Mouse (Mus musculus) limb, embryonic 10.5 days (tissue): ENCODE results near the gene Runx1. TPM values are rescaled to one million over a fixed set of nuclear protein-coding genes. Genes with fewer than 3 reads are reported as not detected.

Experiments
- DNase-seq: peaks from one replicate; pipeline ENCODE4 v3.0.0-alpha.2; 2017; ENCODE audit warnings: low spot score
- H3K27ac ChIP-seq: fragments of 300-500 bp; sonication (generic); 2 replicates; pipeline ENCODE4 v1.5.1; 2016; ENCODE audit warnings: mild to moderate bottlenecking
- H3K27me3 ChIP-seq: fragments of 300-500 bp; sonication (generic); 2 replicates; pipeline ENCODE4 v1.6.1; 2016; ENCODE audit warnings: low read depth, mild to moderate bottlenecking; ENCODE audit not compliant: poor library complexity, severe bottlenecking
- H3K36me3 ChIP-seq: fragments of 300-500 bp; sonication (generic); 2 replicates; pipeline ENCODE4 v1.6.1; 2016; ENCODE audit warnings: mild to moderate bottlenecking, moderate library complexity
- H3K4me1 ChIP-seq: fragments of 300-500 bp; sonication (generic); 2 replicates; pipeline ENCODE4 v1.6.1; 2016
- H3K4me3 ChIP-seq: fragments of 300-500 bp; sonication (generic); 2 replicates; pipeline ENCODE4 v1.5.1; 2016; ENCODE audit warnings: mild to moderate bottlenecking, moderate library complexity
- H3K9me3 ChIP-seq: fragments of 300-500 bp; sonication (generic); replicated peaks from 2 replicates; pipeline ENCODE4 v1.6.1; 2016; ENCODE audit warnings: mild to moderate bottlenecking
- WGBS: fragments of 180-500 bp; shearing (Covaris S2); methylation state at CpG from one replicate; pipeline ENCODE4 v1.1.7; 2016; 5-methylcytosine and 5-hydroxymethylcytosine counted together
- polyA plus RNA-seq: library from polyadenylated mRNA; unstranded; fragments of >200 nt; fragmentation: Nextera tagmentation; extraction: Ambion mirVana; gene quantifications from 2 replicates; pipeline ENCODE4 v1.2.1, GENCODE M21; 2016

Runx1 gene
- polyA plus RNA-seq, 1 experiment from 2014 or later, result 1.2 TPM

GRCm38 (mm10) chr16:92803076-92803580 lies 22.8 kb downstream of the Runx1 start:
- H3K27me3 ChIP-seq, result 0 out of 2 replicates have a peak, but pooled peaks cover 7% of the 10 kb centered on the region
- H3K4me1 ChIP-seq, result 0 out of 2 replicates have a peak, but pooled peaks cover 4% of the 10 kb centered on the region
- no peak overlapping the region for H3K4me3 ChIP-seq
- H3K36me3 ChIP-seq, result no peaks in the 10 kb centered on the region
- no peak for DNase-seq
- H3K9me3 ChIP-seq, result no peaks in the 10 kb centered on the region
- 91% methylated on average over 7 of the region's 7 CpGs for WGBS
- H3K27ac ChIP-seq, result no peak overlapping the region

GRCm38 (mm10) chr16:92801567-92801966 lies 24.4 kb downstream of the Runx1 start:
- WGBS, result 68% methylated on average over 12 of the region's 12 CpGs
- Histone ChIP-seq H3K4me1 (0 out of 2 replicates have a peak, but pooled peaks cover 4% of the 10 kb centered on the region), H3K9me3 (no peaks in the 10 kb centered on the region), H3K36me3 (no peaks in the 10 kb centered on the region), H3K4me3 (no peak overlapping the region), H3K27me3 (0 out of 2 replicates have a peak, but pooled peaks cover 7% of the 10 kb centered on the region), H3K27ac (0 out of 2 replicates have a peak overlapping the region, but pooled peaks have one; percentile 42)
- DNase-seq, result no peak

- no peaks in the 10 kb centered on the region for H3K9me3 ChIP-seq
- no peaks in the 10 kb centered on the region for H3K36me3 ChIP-seq
- WGBS, result 91% methylated on average over 5 of the region's 5 CpGs
- 0 out of 2 replicates have a peak, but pooled peaks cover 4% of the 10 kb centered on the region for H3K4me1 ChIP-seq
- 0 out of 2 replicates have a peak, but pooled peaks cover 7% of the 10 kb centered on the region for H3K27me3 ChIP-seq
- H3K4me3 ChIP-seq, result no peak overlapping the region
- no peak overlapping the region for H3K27ac ChIP-seq
- DNase-seq, result no peak
These were observed 25.1 kb downstream of the Runx1 start for GRCm38 (mm10) chr16:92800845-92801244.

GRCm38 (mm10) chr16:92799940-92800339 lies 26.0 kb downstream of the Runx1 start:
- Histone ChIP-seq H3K36me3 (no peaks in the 10 kb centered on the region), H3K27ac (no peak overlapping the region), H3K4me3 (no peak overlapping the region), H3K27me3 (0 out of 2 replicates have a peak, but pooled peaks cover 7% of the 10 kb centered on the region), H3K4me1 (0 out of 2 replicates have a peak, but pooled peaks cover 4% of the 10 kb centered on the region), H3K9me3 (no peaks in the 10 kb centered on the region)
- 93% methylated on average over 7 of the region's 7 CpGs for WGBS
- no peak for DNase-seq

- peaks cover 6% of the 10 kb centered on the region for H3K4me1 ChIP-seq
- 0 out of 2 replicates have a peak, but pooled peaks cover 7% of the 10 kb centered on the region for H3K27me3 ChIP-seq
- H3K27ac ChIP-seq, result no peak overlapping the region
- no peaks in the 10 kb centered on the region for H3K36me3 ChIP-seq
- no peaks in the 10 kb centered on the region for H3K9me3 ChIP-seq
- 39% methylated on average over 6 of the region's 6 CpGs for WGBS
- no peak for DNase-seq
- no peak overlapping the region for H3K4me3 ChIP-seq
These were observed 31.8 kb downstream of the Runx1 start for GRCm38 (mm10) chr16:92794197-92794596.

GRCm38 (mm10) chr16:92793741-92794140 lies 32.2 kb downstream of the Runx1 start:
- no peak overlapping the region for H3K4me3 ChIP-seq
- H3K9me3 ChIP-seq, result no peaks in the 10 kb centered on the region
- peaks cover 6% of the 10 kb centered on the region for H3K4me1 ChIP-seq
- no peak for DNase-seq
- 78% methylated on average over 8 of the region's 8 CpGs for WGBS
- H3K36me3 ChIP-seq, result no peaks in the 10 kb centered on the region
- 0 out of 2 replicates have a peak, but pooled peaks cover 5% of the 10 kb centered on the region for H3K27me3 ChIP-seq
- no peak overlapping the region for H3K27ac ChIP-seq

- no peak for DNase-seq
- 0 out of 2 replicates have a peak, but pooled peaks cover 3% of the 10 kb centered on the region for H3K27me3 ChIP-seq
- no peak overlapping the region for H3K4me3 ChIP-seq
- no peaks in the 10 kb centered on the region for H3K36me3 ChIP-seq
- H3K27ac ChIP-seq, result no peak overlapping the region
- 91% methylated on average over 4 of the region's 4 CpGs for WGBS
- no peaks in the 10 kb centered on the region for H3K9me3 ChIP-seq
- H3K4me1 ChIP-seq, result peaks cover 6% of the 10 kb centered on the region
These were observed 33.0 kb downstream of the Runx1 start for GRCm38 (mm10) chr16:92792905-92793304.

- Histone ChIP-seq H3K4me1 (peaks cover 6% of the 10 kb centered on the region), H3K36me3 (no peaks in the 10 kb centered on the region), H3K27ac (no peak overlapping the region), H3K9me3 (no peaks in the 10 kb centered on the region), H3K27me3 (peaks cover 7% of the 10 kb centered on the region; the same call in 1 of the 2 replicates), H3K4me3 (no peak overlapping the region)
- no peak for DNase-seq
- 79% methylated on average over 6 of the region's 6 CpGs for WGBS
These were observed 35.3 kb downstream of the Runx1 start for GRCm38 (mm10) chr16:92790601-92791000.

GRCm38 (mm10) chr16:92789840-92790239 lies 36.1 kb downstream of the Runx1 start:
- H3K4me3 ChIP-seq, result no peak overlapping the region
- no peaks in the 10 kb centered on the region for H3K36me3 ChIP-seq
- peaks cover 6% of the 10 kb centered on the region for H3K4me1 ChIP-seq
- H3K9me3 ChIP-seq, result no peaks in the 10 kb centered on the region
- no peak overlapping the region for H3K27ac ChIP-seq
- no peak for DNase-seq
- WGBS, result 89% methylated on average over 4 of the region's 4 CpGs
- H3K27me3 ChIP-seq, result peaks cover 10% of the 10 kb centered on the region; the same call in 1 of the 2 replicates

- H3K4me1 ChIP-seq, result peaks cover 9% of the 10 kb centered on the region
- H3K36me3 ChIP-seq, result no peaks in the 10 kb centered on the region
- no peak overlapping the region for H3K27ac ChIP-seq
- no peak overlapping the region for H3K4me3 ChIP-seq
- H3K27me3 ChIP-seq, result peaks cover 12% of the 10 kb centered on the region; the same call in 1 of the 2 replicates
- 77% methylated on average over 11 of the region's 11 CpGs for WGBS
- no peaks in the 10 kb centered on the region for H3K9me3 ChIP-seq
- no peak for DNase-seq
These were observed 37.5 kb downstream of the Runx1 start for GRCm38 (mm10) chr16:92788446-92788845.

- DNase-seq, result no peak
- Histone ChIP-seq H3K36me3 (no peaks in the 10 kb centered on the region), H3K4me1 (peaks cover 14% of the 10 kb centered on the region), H3K27me3 (peaks cover 19% of the 10 kb centered on the region), H3K4me3 (no peak overlapping the region), H3K9me3 (no peaks in the 10 kb centered on the region), H3K27ac (no peak overlapping the region)
- 58% methylated on average over 5 of the region's 5 CpGs for WGBS
These were observed 39.0 kb downstream of the Runx1 start for GRCm38 (mm10) chr16:92786883-92787321.

- no peak overlapping the region for H3K27ac ChIP-seq
- H3K9me3 ChIP-seq, result no peaks in the 10 kb centered on the region
- no peaks in the 10 kb centered on the region for H3K36me3 ChIP-seq
- H3K4me1 ChIP-seq, result peaks cover 14% of the 10 kb centered on the region
- DNase-seq, result no peak
- WGBS, result 72% methylated on average over 6 of the region's 6 CpGs
- H3K4me3 ChIP-seq, result no peak overlapping the region
- peaks cover 19% of the 10 kb centered on the region for H3K27me3 ChIP-seq
These were observed 39.6 kb downstream of the Runx1 start for GRCm38 (mm10) chr16:92786276-92786882.

- no peak for DNase-seq
- Histone ChIP-seq H3K4me1 (peaks cover 14% of the 10 kb centered on the region), H3K27ac (no peak overlapping the region), H3K9me3 (no peaks in the 10 kb centered on the region), H3K4me3 (no peak overlapping the region), H3K27me3 (peaks cover 19% of the 10 kb centered on the region), H3K36me3 (no peaks in the 10 kb centered on the region)
- 57% methylated on average over 7 of the region's 7 CpGs for WGBS
These were observed 42.3 kb downstream of the Runx1 start for GRCm38 (mm10) chr16:92783651-92784131.
